Mouse (Mus musculus) retina, postnatal 1 day (tissue): Measurements from ENCODE around the gene Elp4.

ENCODE experiments used
- DNase-seq: peaks from one replicate; pipeline ENCODE4 v3.0.0-alpha.2; 2012

Gene Elp4

DNA sequence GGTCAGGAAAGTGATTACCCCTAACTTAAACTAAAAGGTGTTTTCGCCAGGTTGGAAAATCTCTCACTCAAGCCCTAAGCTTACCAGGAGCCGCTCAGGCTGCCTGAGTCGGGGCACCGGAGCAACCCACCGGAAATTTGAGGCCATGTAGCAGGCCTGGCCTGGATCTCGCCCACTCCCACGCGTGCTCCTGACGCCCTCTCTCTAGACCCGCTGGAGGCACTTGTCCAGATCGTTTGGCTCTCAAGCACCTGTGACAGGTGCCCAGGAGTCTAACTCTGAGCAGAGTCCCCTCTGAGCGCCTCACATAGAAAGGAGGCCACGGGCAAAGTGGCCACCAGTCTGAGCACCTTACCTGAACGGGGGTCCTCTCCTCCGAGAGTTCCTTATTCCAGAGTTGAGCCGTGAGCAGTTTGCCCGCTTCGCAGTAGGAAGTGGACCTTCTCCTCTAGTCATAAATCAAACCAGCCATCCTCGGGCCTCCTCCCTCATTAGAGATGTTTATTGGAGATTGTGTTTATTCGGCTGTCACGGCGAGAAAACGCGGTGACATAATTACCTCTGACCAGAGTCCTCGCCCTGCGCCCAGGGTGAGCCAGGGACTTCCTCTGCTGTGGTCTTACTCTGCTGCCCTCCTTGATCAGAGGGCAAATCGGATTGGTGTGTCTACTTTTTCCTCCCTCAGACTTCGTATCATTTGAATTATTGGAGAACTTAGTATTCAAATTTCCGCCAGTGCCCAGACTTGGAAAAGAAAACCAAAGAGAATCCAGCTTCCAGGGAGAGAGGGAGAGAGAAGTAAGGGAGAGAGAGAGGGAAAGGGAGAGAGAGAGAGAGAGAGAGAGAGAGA is 234.3 kb downstream of the Elp4 start:
- DNase-seq: peak; percentile 80

- DNase-seq: peak; percentile 47
Observed at GRCm38 (mm10) chr2:105669371-105669861, 234.9 kb downstream of the Elp4 start.

DNA sequence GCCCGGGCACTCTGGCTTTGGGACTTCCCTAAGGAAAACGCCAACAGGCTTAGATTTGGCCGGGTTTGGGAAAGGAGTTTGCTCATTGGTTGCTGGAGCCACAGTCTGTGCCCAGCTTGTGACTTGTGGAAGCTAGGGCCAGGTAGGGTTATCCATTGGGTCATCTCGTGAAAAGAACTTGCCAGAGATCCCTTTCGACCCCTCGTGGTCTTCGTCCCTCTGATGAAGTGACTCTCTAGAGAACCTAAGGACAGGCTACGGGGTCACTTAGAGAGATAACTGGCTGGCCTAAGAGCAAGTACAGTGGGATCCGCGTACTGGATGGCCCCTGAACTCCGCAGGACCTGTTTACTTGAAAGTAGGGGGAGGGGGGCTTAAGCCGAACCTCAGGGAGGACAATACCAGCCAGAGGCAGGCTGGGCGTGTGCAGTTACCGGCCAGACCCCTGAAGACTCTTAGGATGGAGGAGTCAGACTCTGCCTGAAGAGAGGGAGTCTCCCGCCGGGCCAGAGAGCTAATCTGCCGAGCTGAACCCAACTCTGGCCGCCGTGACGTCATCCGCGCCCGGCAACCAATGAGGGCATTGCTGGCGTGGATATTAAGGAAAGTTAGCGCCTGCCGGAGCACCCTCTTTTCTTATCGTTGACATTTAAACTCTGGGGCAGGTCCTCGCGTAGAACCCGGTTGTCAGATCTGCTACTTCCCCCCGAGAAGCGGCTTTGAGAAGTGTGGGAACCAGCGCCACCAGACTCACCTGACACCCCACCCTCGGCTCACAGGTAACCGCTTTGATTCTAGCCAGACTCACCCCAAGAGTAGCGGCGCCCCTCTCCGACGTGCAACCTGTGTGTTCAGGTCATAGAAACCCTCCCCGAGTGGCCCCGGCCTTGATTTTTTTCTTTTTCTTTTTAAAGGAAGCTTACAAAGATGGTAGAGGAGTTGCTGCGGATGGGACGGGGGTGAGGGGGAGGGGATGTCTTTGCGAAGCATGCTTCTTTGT is 235.8 kb downstream of the Elp4 start, which contains the start of gene Pax6:
TSS of gene Pax6 (plus strand) at position 630 of the 1,000 bp plus-strand sequence.
- DNase-seq: peak; percentile 90

DNA sequence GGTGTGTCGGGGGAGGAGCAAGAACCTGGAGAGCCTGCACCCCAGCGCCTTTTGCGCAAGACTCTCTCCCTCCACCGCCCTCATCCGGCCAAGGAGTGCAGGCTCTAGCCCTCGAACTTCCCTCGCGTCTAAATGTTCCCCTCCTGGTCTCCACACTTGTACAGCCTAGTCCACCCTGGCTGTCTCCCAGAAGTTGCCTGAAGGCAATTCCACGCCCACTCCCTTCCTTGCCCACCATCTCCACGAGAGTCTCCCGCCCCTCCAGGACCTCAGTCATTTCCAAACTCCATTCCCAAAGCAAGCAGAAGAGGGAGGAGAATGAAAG is 236.8 kb downstream of the Elp4 start:
- DNase-seq: peak; percentile 69

GRCm38 (mm10) chr2:105666763-105667625 is 237.4 kb downstream of the Elp4 start:
- peak; percentile 79 for DNase-seq

- DNase-seq: no peak
Observed at GRCm38 (mm10) chr2:105666331-105666730, 238.0 kb downstream of the Elp4 start.

DNA sequence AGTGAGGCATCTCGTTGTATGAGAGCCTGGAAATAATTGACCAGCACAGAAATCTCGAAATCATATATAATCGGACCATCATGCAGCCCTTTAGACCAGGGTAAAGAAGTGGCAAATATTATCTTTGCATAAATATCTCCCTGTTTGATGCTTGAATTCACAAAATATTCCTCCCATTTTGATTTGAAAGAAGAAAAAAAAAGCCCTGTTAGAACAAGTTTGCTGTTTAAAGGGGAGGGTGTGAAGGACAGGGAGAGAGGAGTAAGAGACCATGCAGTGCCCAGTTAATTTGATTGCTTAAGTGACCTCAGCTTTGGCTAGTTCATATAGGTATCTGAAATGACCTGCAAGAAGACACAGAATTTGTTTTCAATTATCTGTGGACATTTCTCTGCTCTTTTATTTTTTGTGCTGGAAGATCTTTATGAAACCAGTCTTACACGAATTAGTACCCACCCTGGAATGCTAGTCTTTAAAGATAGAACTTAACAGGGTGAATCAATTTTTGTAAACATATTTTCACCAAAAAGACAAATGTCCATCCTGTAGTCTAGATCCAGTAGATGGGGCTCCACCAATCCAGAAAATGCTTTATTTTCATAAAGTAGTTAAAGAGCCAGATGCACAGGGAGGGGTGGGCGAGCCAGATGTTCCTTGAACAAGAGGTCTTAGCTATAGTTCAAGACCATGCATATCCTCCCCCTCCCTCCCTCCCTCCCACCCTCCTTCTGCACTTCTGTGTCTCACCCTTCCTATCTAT is 238.7 kb downstream of the Elp4 start:
- no peak for DNase-seq

GRCm38 (mm10) chr2:105664996-105665395 is 239.4 kb downstream of the Elp4 start:
- DNase-seq: peak; percentile 81

DNA sequence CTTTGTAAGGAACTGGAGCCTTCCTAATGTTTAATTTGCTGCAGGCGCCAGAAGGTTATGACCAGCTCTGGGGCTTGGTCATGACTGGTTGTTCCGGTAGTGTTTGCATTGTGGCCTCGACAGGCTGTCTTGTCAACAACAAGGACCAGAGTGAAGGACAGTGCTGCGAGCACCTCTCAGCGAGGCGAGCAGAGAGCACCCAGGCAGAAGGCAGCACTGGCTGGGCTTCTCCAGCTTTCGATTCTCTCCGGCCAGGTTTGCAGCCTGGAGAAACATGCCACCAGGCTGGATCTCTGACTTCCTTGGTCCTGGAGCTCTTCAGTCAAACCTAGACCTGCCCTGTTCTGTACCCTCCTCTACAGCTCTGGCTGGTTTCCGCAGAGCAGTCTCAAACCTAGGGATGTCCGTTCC is 241.3 kb downstream of the Elp4 start:
- peak; percentile 67 for DNase-seq

DNA sequence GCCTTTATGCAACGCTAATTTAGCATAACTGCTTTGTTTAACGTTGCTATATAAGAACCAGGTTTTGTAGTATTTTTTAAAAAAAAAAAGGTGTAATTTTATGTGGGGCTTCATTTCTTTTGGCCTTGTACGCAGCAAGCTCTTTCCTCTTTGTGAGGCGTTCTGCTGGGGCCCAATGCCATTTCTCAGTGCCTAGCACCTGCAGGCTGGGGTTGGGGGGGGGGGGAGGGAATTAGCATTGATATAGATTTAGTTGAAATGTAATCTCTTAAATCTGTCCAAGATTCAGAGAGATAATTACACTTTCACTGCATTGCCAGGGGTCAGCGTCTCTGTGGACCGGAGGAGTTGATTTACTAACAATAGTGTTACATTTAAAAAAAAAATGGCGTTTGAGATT is 241.8 kb downstream of the Elp4 start:
- DNase-seq: peak; percentile 54

GRCm38 (mm10) chr2:105662121-105662520 is 242.2 kb downstream of the Elp4 start:
- DNase-seq: no peak

- peak; percentile 88 for DNase-seq
Observed at GRCm38 (mm10) chr2:105661623-105662066, 242.7 kb downstream of the Elp4 start.

- peak; percentile 80 for DNase-seq
Observed at GRCm38 (mm10) chr2:105660874-105661622, 243.3 kb downstream of the Elp4 start.

GRCm38 (mm10) chr2:105659926-105660873 is 244.2 kb downstream of the Elp4 start:
- DNase-seq: peak; percentile 97

DNA sequence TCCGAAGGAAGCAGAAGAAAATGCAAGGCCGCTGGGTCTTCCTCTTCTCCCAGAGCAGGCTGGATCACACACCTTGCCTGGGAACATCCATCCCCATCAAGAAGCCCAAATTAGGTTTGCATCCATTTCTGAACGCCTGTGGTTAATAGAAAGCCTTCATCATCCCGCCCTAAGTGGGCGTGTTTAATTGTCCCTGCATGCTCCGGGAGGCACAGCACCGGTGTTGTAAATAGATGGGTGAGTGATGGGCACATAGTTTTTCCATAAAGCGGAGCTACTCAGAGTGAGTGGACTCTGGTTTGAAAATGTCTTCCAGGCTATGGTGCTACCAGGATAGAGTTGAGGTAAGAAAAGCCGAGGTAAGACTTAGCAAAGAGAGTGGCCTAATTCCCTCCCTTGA is 245.0 kb downstream of the Elp4 start:
- DNase-seq: peak; percentile 69

GRCm38 (mm10) chr2:105656456-105656855 is 247.9 kb downstream of the Elp4 start:
- DNase-seq: no peak
